Mouse (Mus musculus) kidney, embryonic 16.5 days (tissue): ENCODE measurements around the gene Ubr4. TPM values are rescaled to one million over a fixed set of nuclear protein-coding genes. Genes with fewer than 3 reads are reported as not detected.
"Not testable (repeated sequence)": the region's sequence is repeated elsewhere in the genome, so short reads cannot be mapped to it uniquely, and the experiment has no call there.

Experiments used
- ATAC-seq: fragments of 200-750 bp; cut with Nextera tagmentation; 2 replicates; pipeline ENCODE4 v1.8.0; 2017; ENCODE audit warnings: moderate TSS enrichment; ENCODE audit not compliant: low FRiP score, low TSS enrichment
- H3K27ac ChIP-seq: fragments of 300-500 bp; sonication (generic); 2 replicates; pipeline ENCODE4 v1.5.1; 2014; ENCODE audit warnings: low read length
- H3K27me3 ChIP-seq: fragments of 300-500 bp; sonication (generic); 2 replicates; pipeline ENCODE4 v1.6.1; 2014; ENCODE audit warnings: low read length, control low read depth, mixed read lengths; ENCODE audit not compliant: insufficient read depth
- H3K36me3 ChIP-seq: fragments of 300-500 bp; sonication (generic); 2 replicates; pipeline ENCODE4 v1.6.1; 2014; ENCODE audit warnings: low read length, control low read depth, mixed read lengths; ENCODE audit not compliant: insufficient read depth
- H3K4me1 ChIP-seq: fragments of 300-500 bp; sonication (generic); 2 replicates; pipeline ENCODE4 v1.6.1; 2014; ENCODE audit warnings: low read length, control low read depth, mixed read lengths; ENCODE audit not compliant: insufficient read depth
- H3K4me2 ChIP-seq: fragments of 300-500 bp; sonication (generic); replicated peaks from 2 replicates; pipeline ENCODE4 v1.6.1; 2014; ENCODE audit warnings: low read depth, low read length
- H3K4me3 ChIP-seq: fragments of 300-500 bp; sonication (generic); 2 replicates; pipeline ENCODE4 v1.5.1; 2014; ENCODE audit warnings: mild to moderate bottlenecking, low read length
- H3K9ac ChIP-seq: fragments of 300-500 bp; sonication (generic); replicated peaks from 2 replicates; pipeline ENCODE4 v1.6.1; 2014; ENCODE audit warnings: low read length
- H3K9me3 ChIP-seq: fragments of 300-500 bp; sonication (generic); 2 replicates; pipeline ENCODE4 v1.6.1; 2016; ENCODE audit warnings: low read length, control low read depth
- WGBS: fragments of 180-500 bp; shearing (Covaris S2); extraction: QIAGEN DNeasy Blood & Tissue Kit; methylation state at CpG from one replicate; pipeline ENCODE4 v1.1.7; 2014; 5-methylcytosine and 5-hydroxymethylcytosine counted together
- polyA plus RNA-seq: library from polyadenylated mRNA; unstranded; fragments of >200 nt; fragmentation: Nextera tagmentation; extraction: Ambion mirVana; gene quantifications from 2 replicates; pipeline ENCODE4 v1.2.1, GENCODE M21; 2015

Gene Ubr4
- polyA plus RNA-seq, 1 experiment from 2014 or later = 72.2 TPM

- H3K27ac ChIP-seq = peak overlapping the region; percentile 66
- peak overlapping the region; percentile 90 for H3K9ac ChIP-seq
- H3K9me3 ChIP-seq = no peaks in the 10 kb centered on the region
- H3K36me3 ChIP-seq = peaks cover 11% of the 10 kb centered on the region; the same call in 1 of the 2 replicates
- 2% methylated on average over 42 of the region's 44 CpGs for WGBS
- no peaks in the 10 kb centered on the region for H3K27me3 ChIP-seq
- H3K4me2 ChIP-seq = peak overlapping the region; percentile 95
- H3K4me3 ChIP-seq = peak overlapping the region; percentile 93
- peak; percentile 54 for ATAC-seq
- H3K4me1 ChIP-seq = peaks cover 21% of the 10 kb centered on the region
These were observed 28.5 kb downstream of the Ubr4 start for GRCm38 (mm10) chr4:139380775-139381451.

- ATAC-seq = no peak
- WGBS = 38% methylated on average over 4 of the region's 4 CpGs
These were observed 29.0 kb downstream of the Ubr4 start for GRCm38 (mm10) chr4:139381452-139381845.

GRCm38 (mm10) chr4:139382231-139382630 is 29.8 kb downstream of the Ubr4 start:
- ATAC-seq = no peak
- Histone ChIP-seq H3K4me1 (peaks cover 21% of the 10 kb centered on the region), H3K9ac (no peak overlapping the region)

More at GRCm38 (mm10) chr4:139381452-139381845, 29.0 kb downstream of the Ubr4 start:
- Histone ChIP-seq H3K27me3 (no peaks in the 10 kb centered on the region), H3K4me1 (peaks cover 21% of the 10 kb centered on the region), H3K9me3 (no peaks in the 10 kb centered on the region), H3K9ac (peak overlapping the region; percentile 90), H3K4me3 (peak overlapping the region; percentile 93), H3K4me2 (peak overlapping the region; percentile 95), H3K27ac (no peak overlapping the region), H3K36me3 (peaks cover 7% of the 10 kb centered on the region; the same call in 1 of the 2 replicates)

DNA sequence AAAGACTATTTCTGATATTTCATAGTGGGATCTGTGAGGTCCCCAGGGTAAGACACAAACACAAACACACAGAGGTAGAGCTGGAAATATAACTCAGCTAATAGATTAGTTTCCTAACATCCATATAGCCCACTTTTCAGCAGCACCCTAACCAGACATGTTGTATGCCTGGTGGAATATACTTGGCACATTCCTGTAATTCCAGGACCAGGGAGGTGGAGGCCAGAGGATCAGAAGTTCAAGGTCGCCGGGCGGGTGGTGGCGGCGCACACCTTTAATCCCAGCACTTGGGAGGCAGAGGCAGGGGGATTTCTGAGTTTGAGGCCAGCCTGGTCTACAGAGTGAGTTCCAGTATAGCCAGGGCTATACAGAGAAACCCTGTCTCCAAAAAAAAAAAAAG is 33.4 kb downstream of the Ubr4 start:
- not testable (repeated sequence) for ATAC-seq, H3K9me3 ChIP-seq, H3K27ac ChIP-seq, H3K9ac ChIP-seq, H3K27me3 ChIP-seq, H3K36me3 ChIP-seq, H3K4me3 ChIP-seq, H3K4me2 ChIP-seq
- H3K4me1 ChIP-seq = peaks cover 15% of the 10 kb centered on the region
- WGBS = 91% methylated on average over 5 of the region's 5 CpGs

More at GRCm38 (mm10) chr4:139382231-139382630, 29.8 kb downstream of the Ubr4 start:
- WGBS = 82% methylated on average over 6 of the region's 7 CpGs
- Histone ChIP-seq H3K27ac (no peak overlapping the region), H3K36me3 (peaks cover 3% of the 10 kb centered on the region; the same call in 1 of the 2 replicates), H3K4me2 (peak overlapping the region; percentile 27), H3K4me3 (no peak overlapping the region), H3K27me3 (no peaks in the 10 kb centered on the region), H3K9me3 (no peaks in the 10 kb centered on the region)

DNA sequence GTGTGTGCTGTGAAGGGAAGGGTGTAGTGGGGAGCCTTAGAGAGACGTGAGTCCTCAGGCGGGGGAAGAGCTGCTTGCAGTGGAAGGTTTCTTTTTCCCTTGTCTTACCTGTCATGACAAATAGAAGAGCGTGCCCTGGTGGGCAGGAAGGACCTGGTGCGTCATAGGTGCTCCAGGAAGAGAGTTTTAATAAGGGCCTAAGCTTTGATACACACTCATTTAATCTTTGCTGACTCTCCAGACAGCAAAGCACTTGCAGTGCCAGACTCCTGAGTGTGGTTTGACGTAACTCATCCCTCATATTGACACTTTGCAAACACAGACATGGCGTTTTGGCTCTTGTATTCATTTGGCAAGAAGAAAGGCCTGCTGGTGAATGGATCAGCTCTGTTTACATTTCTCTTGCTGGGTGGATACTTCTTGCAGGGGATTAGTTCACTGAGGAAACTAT is 34.5 kb downstream of the Ubr4 start:
- H3K27ac ChIP-seq = no peak overlapping the region
- H3K4me1 ChIP-seq = peaks cover 7% of the 10 kb centered on the region
- no peaks in the 10 kb centered on the region for H3K9me3 ChIP-seq
- no peak for ATAC-seq
- no peaks in the 10 kb centered on the region for H3K27me3 ChIP-seq
- H3K4me3 ChIP-seq = no peak overlapping the region
- peaks cover 18% of the 10 kb centered on the region for H3K36me3 ChIP-seq
- H3K9ac ChIP-seq = no peak overlapping the region
- 52% methylated on average over 6 of the region's 6 CpGs for WGBS
- H3K4me2 ChIP-seq = no peak overlapping the region

DNA sequence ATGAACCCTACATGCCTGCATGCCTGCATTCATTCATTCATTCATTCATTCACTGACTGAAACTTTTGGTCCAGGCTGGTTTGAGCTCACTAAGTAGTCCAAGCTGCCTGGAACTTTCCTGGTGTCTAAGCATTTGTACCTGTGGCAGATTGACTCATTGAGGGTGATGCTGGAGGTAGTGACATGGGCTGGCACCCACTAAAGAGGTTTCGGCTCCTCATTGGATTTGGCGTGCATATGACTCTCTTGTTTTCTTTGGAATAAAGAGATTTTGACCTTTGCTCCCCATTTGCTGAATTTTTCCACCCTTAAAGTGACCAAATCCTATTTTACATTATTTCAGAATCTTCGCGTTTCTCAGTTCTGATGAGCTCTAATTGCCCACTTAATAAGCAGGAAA is 37.1 kb downstream of the Ubr4 start:
- no peak for ATAC-seq
- Histone ChIP-seq H3K4me3 (no peak overlapping the region), H3K27ac (no peak overlapping the region), H3K27me3 (no peaks in the 10 kb centered on the region), H3K4me2 (no peak overlapping the region), H3K9ac (no peak overlapping the region), H3K4me1 (no peaks in the 10 kb centered on the region), H3K36me3 (peaks cover 38% of the 10 kb centered on the region), H3K9me3 (no peaks in the 10 kb centered on the region)
- WGBS = 73% methylated on average over 4 of the region's 4 CpGs

DNA sequence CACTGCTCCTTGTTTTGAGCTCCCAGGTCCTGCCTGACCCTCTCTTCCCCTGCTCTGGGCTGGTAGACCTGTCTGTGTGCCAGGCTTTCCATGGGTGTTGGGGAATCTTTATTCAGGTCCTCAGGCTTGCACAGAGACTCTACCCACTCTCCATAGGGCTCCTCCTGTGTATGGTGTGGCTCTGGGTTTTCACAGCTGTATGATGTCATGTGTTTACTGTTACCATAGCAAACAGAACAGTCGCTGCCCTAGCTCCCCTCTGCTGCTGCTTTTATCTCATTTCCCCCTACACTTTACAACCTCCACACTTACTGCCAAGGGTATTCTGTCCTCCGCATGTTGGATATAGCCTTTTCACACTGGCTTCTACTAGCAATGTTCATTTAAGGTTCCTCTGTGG is 43.0 kb downstream of the Ubr4 start:
- H3K27ac ChIP-seq = no peak overlapping the region
- H3K9me3 ChIP-seq = no peaks in the 10 kb centered on the region
- no peaks in the 10 kb centered on the region for H3K27me3 ChIP-seq
- no peak overlapping the region for H3K4me2 ChIP-seq
- H3K36me3 ChIP-seq = peaks cover 80% of the 10 kb centered on the region
- no peak for ATAC-seq
- H3K4me1 ChIP-seq = no peaks in the 10 kb centered on the region
- H3K9ac ChIP-seq = no peak overlapping the region
- WGBS = 59% methylated on average over 2 of the region's 2 CpGs
- H3K4me3 ChIP-seq = no peak overlapping the region

DNA sequence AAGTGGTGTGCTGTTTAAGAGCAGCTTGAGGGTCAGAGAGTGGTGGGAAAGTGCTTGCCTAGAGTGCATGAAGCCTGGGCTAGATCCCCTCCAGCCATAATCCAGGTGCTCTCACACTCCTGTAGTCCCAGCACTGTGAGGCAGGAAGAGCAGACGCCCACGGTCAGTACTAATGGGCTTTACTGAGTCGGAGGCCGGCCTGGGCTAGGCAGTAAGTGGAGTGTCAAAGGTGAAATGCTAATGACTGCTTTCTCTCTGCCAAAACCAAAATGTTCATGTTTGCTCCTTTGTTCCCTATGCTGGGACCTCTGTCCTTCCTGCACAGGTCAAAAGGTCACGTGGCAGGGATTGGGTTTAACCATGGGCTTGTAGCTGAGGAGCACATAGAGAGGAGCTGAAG is 48.1 kb downstream of the Ubr4 start:
- no peaks in the 10 kb centered on the region for H3K9me3 ChIP-seq
- H3K4me1 ChIP-seq = no peaks in the 10 kb centered on the region
- no peak overlapping the region for H3K9ac ChIP-seq
- H3K27me3 ChIP-seq = no peaks in the 10 kb centered on the region
- H3K4me2 ChIP-seq = no peak overlapping the region
- no peak for ATAC-seq
- H3K36me3 ChIP-seq = peaks cover 84% of the 10 kb centered on the region
- no peak overlapping the region for H3K4me3 ChIP-seq
- H3K27ac ChIP-seq = no peak overlapping the region
- 77% methylated on average over 5 of the region's 5 CpGs for WGBS

DNA sequence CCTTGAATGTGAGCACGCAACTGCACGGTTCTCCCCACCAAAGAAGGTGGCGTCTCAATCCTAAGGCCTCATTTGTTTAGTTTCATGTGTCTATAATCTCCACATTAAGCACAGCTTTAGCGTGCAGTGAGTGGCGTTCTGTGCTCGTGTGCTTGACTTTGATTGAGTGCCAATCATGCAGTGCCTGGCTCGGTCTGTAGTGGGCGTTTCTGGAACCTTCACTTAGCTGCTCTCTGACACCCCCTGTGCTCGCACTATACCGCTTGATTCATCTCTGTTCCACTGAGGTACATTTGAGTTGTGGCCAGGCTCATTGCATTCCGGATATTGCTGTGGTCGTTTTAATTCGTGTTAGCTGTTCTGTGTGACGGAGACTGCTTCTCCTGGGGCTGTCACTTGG is 50.8 kb downstream of the Ubr4 start:
- no peak overlapping the region for H3K4me3 ChIP-seq
- no peaks in the 10 kb centered on the region for H3K4me1 ChIP-seq
- no peaks in the 10 kb centered on the region for H3K9me3 ChIP-seq
- 83% methylated on average over 14 of the region's 14 CpGs for WGBS
- H3K9ac ChIP-seq = no peak overlapping the region
- H3K27me3 ChIP-seq = no peaks in the 10 kb centered on the region
- no peak overlapping the region for H3K27ac ChIP-seq
- peaks cover 82% of the 10 kb centered on the region for H3K36me3 ChIP-seq
- no peak overlapping the region for H3K4me2 ChIP-seq
- no peak for ATAC-seq

GRCm38 (mm10) chr4:139411351-139411750 is 58.9 kb downstream of the Ubr4 start:
- no peak for ATAC-seq
- H3K9ac ChIP-seq = no peak overlapping the region

More at GRCm38 (mm10) chr4:139411351-139411750, 58.9 kb downstream of the Ubr4 start:
- Histone ChIP-seq H3K4me2 (no peak overlapping the region), H3K4me3 (no peak overlapping the region), H3K9me3 (no peaks in the 10 kb centered on the region), H3K27ac (no peak overlapping the region), H3K4me1 (no peaks in the 10 kb centered on the region), H3K27me3 (no peaks in the 10 kb centered on the region), H3K36me3 (peaks cover 93% of the 10 kb centered on the region)
- WGBS = 93% methylated on average over 3 of the region's 3 CpGs
